Mouse (Mus musculus) gastrocnemius, adult 2 months (tissue): ENCODE data around the gene Cdkl1. TPM values are rescaled to one million over a fixed set of nuclear protein-coding genes. Genes with fewer than 3 reads are reported as not detected.
A peak's percentile ranks its signal among the peaks of the same experiment; 100 is the strongest.

Experiments
- DNase-seq: peaks from one replicate; pipeline ENCODE4 v3.0.0; 2022
- H3K27ac ChIP-seq: fragments of 200-600 bp; 2 replicates; pipeline ENCODE4 v1.8.1; 2022; ENCODE audit warnings: mild to moderate bottlenecking
- H3K4me3 ChIP-seq: fragments of 200-600 bp; 2 replicates; pipeline ENCODE4 v1.8.1; 2022; ENCODE audit warnings: mild to moderate bottlenecking, moderate library complexity
- CTCF ChIP-seq: fragments of 200-600 bp; IDR thresholded peaks from 2 replicates; pipeline ENCODE4 v1.8.1; 2022; ENCODE audit warnings: antibody characterized with exemption, mild to moderate bottlenecking, moderate library complexity
- intact Hi-C: fragments of 180-260 bp; cut with DNase I; formaldehyde crosslinking; loops from one replicate; pipeline ENCODE4 v1.15.1; 2025
- long read RNA-seq, 2 experiments: library from polyadenylated mRNA; stranded (forward); transcript quantifications; one replicate each; pipeline ENCODE4 v2.0.0; 2021
- total RNA-seq, 2 experiments: library from RNA; stranded (reverse); gene quantifications; 2 replicates each; pipeline ENCODE4 v1.2.3; 2021

Gene Cdkl1
- total RNA-seq, result 1 to 10 TPM in 1 of 2 experiments, under 1 TPM in 1; 0.69 to 1.3 TPM
- long read RNA-seq, experiment 1, result 0 reads
- long read RNA-seq, experiment 2, partial matches to known transcripts, result 0 of 2 reads
- long read RNA-seq, experiment 2, other reads (novel, unspliced or antisense), result 2 of 2 reads

- intact Hi-C loops, result loop anchor here (5.0 kb wide), 1 partner anchor 34 kb away; no protein-coding TSS in a partner anchor
- Histone ChIP-seq H3K4me3 (peak within 1 kb of the TSS; percentile 80), H3K27ac (peak within 1 kb of the TSS; percentile 32; the same call in 1 of the 2 replicates)
- DNase-seq, result peak; percentile 71
- no peak for TF ChIP-seq CTCF
Measured at GRCm38 (mm10) chr12:69790530-69791505, at the start of gene Cdkl1. Cdkl1 (minus strand) TSS chr12:69791267.

- Histone ChIP-seq H3K27ac (no peak overlapping the region), H3K4me3 (no peak overlapping the region)
- DNase-seq, result no peak
- intact Hi-C loops, result no loop called here
- no peak for TF ChIP-seq CTCF
Measured at GRCm38 (mm10) chr12:69838376-69838775, 47.3 kb upstream of the Cdkl1 start.

DNA sequence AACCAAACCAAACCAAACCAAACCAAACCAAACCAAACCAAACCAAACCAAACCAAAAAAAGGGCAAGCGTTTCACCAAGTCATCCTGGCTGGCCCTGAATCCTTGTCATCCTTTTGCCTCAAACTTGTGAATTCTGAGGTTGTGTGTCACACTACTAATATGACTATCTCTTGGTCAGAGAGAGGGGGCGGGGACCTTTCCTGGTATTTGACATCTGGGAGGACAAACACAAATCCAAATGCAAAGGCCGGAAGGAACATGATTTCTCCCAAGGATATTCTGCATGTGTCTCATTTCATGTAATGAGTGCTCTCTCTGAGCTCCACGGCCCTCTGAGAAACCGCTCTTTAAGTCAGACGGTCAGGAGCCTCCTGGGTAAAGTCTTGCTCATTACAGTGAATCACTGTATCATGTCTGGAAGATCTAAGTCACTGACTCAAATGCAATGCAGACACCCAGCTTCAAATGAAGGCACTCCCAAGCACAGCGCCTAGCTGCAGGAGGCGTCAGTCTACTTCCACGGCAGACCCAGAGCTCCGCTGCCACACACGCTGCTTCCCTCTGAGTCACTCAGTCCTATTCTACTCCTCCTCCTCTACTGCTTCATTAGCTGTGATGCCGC lies 43.0 kb upstream of the Cdkl1 start:
- intact Hi-C loops, result no loop called here
- DNase-seq, result no peak
- H3K27ac ChIP-seq, result no peak overlapping the region
- no peak for TF ChIP-seq CTCF
- H3K4me3 ChIP-seq, result no peak overlapping the region

DNA sequence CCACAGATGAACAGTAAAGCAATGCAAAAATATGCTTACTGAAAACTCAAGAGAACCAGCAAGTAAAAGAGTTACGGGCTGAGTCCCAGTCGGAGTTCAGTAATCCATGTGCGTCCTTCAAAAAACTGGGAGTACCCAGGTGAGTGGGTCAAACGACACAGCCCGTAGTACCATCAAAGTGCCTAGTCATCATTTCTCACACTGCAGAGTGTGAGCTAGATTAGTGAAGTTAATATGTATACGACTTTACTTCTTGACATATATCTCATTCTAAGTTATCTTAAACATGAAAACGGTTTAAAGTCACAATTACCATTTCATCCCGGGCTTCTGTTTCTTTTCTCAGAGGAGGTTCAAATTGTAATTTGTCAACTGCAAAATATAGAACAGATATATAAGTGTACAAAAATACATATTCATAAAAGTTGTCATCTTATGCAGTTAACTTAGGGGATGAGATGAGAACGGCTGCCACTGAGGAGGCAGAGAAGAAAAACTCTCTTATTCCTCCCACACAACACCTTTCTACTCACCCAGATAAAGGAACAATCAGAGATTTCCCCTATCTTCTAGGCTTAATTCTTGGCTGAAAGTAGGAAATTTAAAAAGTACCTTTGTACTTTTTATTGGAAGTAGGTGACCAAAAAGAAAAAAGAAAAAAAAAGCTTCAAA lies 40.3 kb upstream of the Cdkl1 start:
- no peak overlapping the region for H3K4me3 ChIP-seq
- no peak for TF ChIP-seq CTCF
- H3K27ac ChIP-seq, result no peak overlapping the region
- intact Hi-C loops, result no loop called here
- no peak for DNase-seq

GRCm38 (mm10) chr12:69828214-69828613 lies 37.1 kb upstream of the Cdkl1 start:
- H3K27ac ChIP-seq, result no peak overlapping the region
- TF ChIP-seq CTCF, result no peak
- DNase-seq, result no peak
- no peak overlapping the region for H3K4me3 ChIP-seq
- intact Hi-C loops, result loop anchor here (10.0 kb wide), 1 partner anchor 73 kb away; no protein-coding TSS in a partner anchor

DNA sequence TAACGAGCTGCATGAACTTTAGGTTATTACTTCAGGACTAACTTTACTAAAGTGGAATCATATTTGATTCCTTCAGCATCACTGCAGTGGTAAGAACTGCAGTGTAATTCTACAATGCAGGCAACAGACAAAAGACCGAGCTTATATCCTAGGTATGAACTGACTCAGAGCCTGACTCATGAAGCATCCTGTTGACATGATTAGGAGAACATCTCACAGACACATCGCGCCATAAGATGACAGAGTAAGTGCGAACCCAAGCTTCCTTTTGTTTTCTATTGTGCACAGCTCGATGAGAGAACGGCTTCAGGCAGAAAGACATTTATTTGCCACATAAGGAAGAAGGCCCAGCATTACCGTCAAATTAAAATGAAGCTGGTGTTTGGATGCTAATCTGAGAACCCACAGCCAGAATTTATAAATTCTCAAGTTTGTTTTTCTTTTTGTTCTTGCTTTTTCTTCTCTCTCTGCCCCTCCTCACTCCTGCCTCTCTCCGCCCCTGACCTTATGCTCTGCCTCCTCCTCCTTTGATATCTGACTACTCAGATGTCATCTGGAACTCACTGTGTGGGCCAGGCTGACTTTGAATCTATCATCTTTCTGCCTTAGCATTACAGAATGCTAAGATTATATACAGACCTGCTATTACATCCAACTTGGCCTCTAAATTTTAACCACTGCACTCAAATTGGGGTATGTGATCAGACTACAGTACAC lies 34.0 kb upstream of the Cdkl1 start:
- DNase-seq, result no peak
- TF ChIP-seq CTCF, result no peak
- no peak overlapping the region for H3K4me3 ChIP-seq
- no peak overlapping the region for H3K27ac ChIP-seq
- intact Hi-C loops, result loop anchor here (10.0 kb wide), 1 partner anchor 70 kb away; no protein-coding TSS in a partner anchor

DNA sequence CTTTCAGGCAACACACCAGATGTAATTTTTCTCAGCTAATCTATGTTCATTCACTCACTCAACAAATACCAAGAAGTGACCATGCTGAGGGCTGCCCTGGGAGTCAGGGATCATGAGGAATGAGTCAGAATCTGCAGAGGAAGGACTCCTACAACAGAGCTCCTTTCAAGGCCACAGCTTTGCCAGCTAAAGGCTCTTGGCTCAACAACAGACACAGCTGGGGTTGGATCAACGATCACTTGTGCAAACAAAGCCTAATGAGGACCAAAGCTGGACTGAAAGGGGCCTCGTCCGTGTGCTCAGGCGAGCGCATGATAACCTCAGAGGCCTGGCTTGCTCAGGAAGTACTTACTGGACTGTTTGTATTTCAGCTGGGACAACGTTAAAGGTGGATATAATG lies 23.2 kb upstream of the Cdkl1 start:
- no peak for TF ChIP-seq CTCF
- peak overlapping the region; percentile 48; the same call in 1 of the 2 replicates for H3K27ac ChIP-seq
- DNase-seq, result peak; percentile 57
- intact Hi-C loops, result no loop called here
- no peak overlapping the region for H3K4me3 ChIP-seq

DNA sequence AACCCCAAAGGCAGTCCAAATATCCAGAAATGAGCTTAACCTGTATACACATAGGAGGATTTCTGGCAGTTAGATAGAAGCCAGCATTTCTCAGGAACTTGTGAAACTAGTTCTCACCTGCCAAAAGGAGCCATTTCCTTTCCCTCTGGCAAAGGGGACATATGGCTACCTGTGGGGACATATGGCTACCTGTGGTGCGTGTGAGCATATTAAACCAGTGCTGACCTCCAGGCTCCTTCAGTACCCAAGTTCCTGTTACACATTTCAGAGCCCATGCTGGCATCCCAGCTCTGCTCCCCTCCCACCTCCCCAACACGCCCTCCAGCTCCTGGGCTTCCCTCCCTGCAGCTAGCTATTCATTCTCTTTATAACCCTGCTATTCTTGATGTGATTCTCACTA lies 22.5 kb upstream of the Cdkl1 start:
- no peak for TF ChIP-seq CTCF
- peak overlapping the region; percentile 48; the same call in 1 of the 2 replicates for H3K27ac ChIP-seq
- no peak for DNase-seq
- intact Hi-C loops, result no loop called here
- no peak overlapping the region for H3K4me3 ChIP-seq

- no peak for DNase-seq
- Histone ChIP-seq H3K4me3 (no peak overlapping the region), H3K27ac (peak overlapping the region; percentile 48)
- TF ChIP-seq CTCF, result no peak
- intact Hi-C loops, result no loop called here
Measured at GRCm38 (mm10) chr12:69812986-69813385, 21.9 kb upstream of the Cdkl1 start.

- H3K4me3 ChIP-seq, result no peak overlapping the region
- no peak for DNase-seq
- no peak overlapping the region for H3K27ac ChIP-seq
- no peak for TF ChIP-seq CTCF
- intact Hi-C loops, result no loop called here
Measured at GRCm38 (mm10) chr12:69811976-69812375, 20.9 kb upstream of the Cdkl1 start.

GRCm38 (mm10) chr12:69809439-69809838 lies 18.4 kb upstream of the Cdkl1 start:
- Histone ChIP-seq H3K27ac (no peak overlapping the region), H3K4me3 (no peak overlapping the region)
- intact Hi-C loops, result no loop called here
- no peak for TF ChIP-seq CTCF
- DNase-seq, result no peak
